Mouse (Mus musculus): ENCODE results near the gene Slc13a3.

- TF ChIP-seq CTCF (IDR thresholded peaks at IDR 0.05; ENCODE audit: borderline replicate concordance, insufficient read depth, low read length) (no peak), POLR2A (IDR thresholded peaks at IDR 0.05; ENCODE audit: low read depth, low read length) (no peak)
These were observed 58.7 kb downstream of the Slc13a3 start for GRCm38 (mm10) chr2:165414321-165414720.

Measured in embryonic fibroblast, embryonic 13.5 days (primary cell).